Mouse (Mus musculus): ENCODE measurements around the gene Omp. TPM values are rescaled to one million over a fixed set of nuclear protein-coding genes. Genes with fewer than 3 reads are reported as not detected.

The Omp gene
- polyA plus RNA-seq, 1 experiment from 2014 or later, result 0.70 TPM

GRCm38 (mm10) chr7:98140597-98140996 is 4.7 kb downstream of the Omp start:
- Histone ChIP-seq H3K27ac (ENCODE audit: low read depth, low read length) (no peak overlapping the region), H3K27me3 (replicated peaks; ENCODE audit: control insufficient read depth, insufficient read depth, low read length) (no peaks in the 10 kb centered on the region), H3K36me3 (ENCODE audit: control insufficient read depth, insufficient read depth, low read length) (peaks cover 2% of the 10 kb centered on the region; the same call in 1 of the 2 replicates), H3K9me3 (ENCODE audit: control insufficient read depth, low read length) (no peaks in the 10 kb centered on the region), H3K4me1 (replicated peaks; ENCODE audit: control insufficient read depth, insufficient read depth, low read length) (peaks cover 18% of the 10 kb centered on the region), H3K4me3 (ENCODE audit: low read depth, low read length) (no peak overlapping the region), H3K4me2 (no peak overlapping the region), H3K9ac (ENCODE audit: low read depth, low read length) (no peak overlapping the region)
- peak; percentile 77 for ATAC-seq (replicated peaks; ENCODE audit: low FRiP score)
- 19% methylated on average over 2 of the region's 2 CpGs for WGBS
- no peak for DNase-seq (ENCODE audit: low spot score)

GRCm38 (mm10) chr7:98139216-98139615 is 6.1 kb downstream of the Omp start:
- ATAC-seq (replicated peaks; ENCODE audit: low FRiP score), result no peak
- Histone ChIP-seq H3K27ac (ENCODE audit: low read depth, low read length) (no peak overlapping the region), H3K9me3 (ENCODE audit: control insufficient read depth, low read length) (no peaks in the 10 kb centered on the region), H3K4me1 (replicated peaks; ENCODE audit: control insufficient read depth, insufficient read depth, low read length) (peaks cover 18% of the 10 kb centered on the region), H3K4me2 (no peak overlapping the region), H3K9ac (ENCODE audit: low read depth, low read length) (no peak overlapping the region), H3K36me3 (ENCODE audit: control insufficient read depth, insufficient read depth, low read length) (peaks cover 4% of the 10 kb centered on the region; the same call in 1 of the 2 replicates), H3K4me3 (ENCODE audit: low read depth, low read length) (no peak overlapping the region), H3K27me3 (replicated peaks; ENCODE audit: control insufficient read depth, insufficient read depth, low read length) (no peaks in the 10 kb centered on the region)
- DNase-seq (ENCODE audit: low spot score), result no peak
- 29% methylated on average over 9 of the region's 9 CpGs for WGBS

GRCm38 (mm10) chr7:98137995-98138394 is 7.3 kb downstream of the Omp start:
- no peak overlapping the region for H3K4me2 ChIP-seq
- DNase-seq (ENCODE audit: low spot score) (no peak), ATAC-seq (replicated peaks; ENCODE audit: low FRiP score) (no peak)
- no peak overlapping the region for H3K9ac ChIP-seq (ENCODE audit: low read depth, low read length)
- H3K9me3 ChIP-seq (ENCODE audit: control insufficient read depth, low read length), result no peaks in the 10 kb centered on the region
- no peaks in the 10 kb centered on the region for H3K27me3 ChIP-seq (replicated peaks; ENCODE audit: control insufficient read depth, insufficient read depth, low read length)
- WGBS, result 68% methylated on average over 2 of the region's 2 CpGs
- peaks cover 4% of the 10 kb centered on the region; the same call in 1 of the 2 replicates for H3K36me3 ChIP-seq (ENCODE audit: control insufficient read depth, insufficient read depth, low read length)
- no peak overlapping the region for H3K4me3 ChIP-seq (ENCODE audit: low read depth, low read length)
- H3K27ac ChIP-seq (ENCODE audit: low read depth, low read length), result no peak overlapping the region
- peaks cover 18% of the 10 kb centered on the region for H3K4me1 ChIP-seq (replicated peaks; ENCODE audit: control insufficient read depth, insufficient read depth, low read length)

GRCm38 (mm10) chr7:98137583-98137982 is 7.7 kb downstream of the Omp start:
- H3K36me3 ChIP-seq (ENCODE audit: control insufficient read depth, insufficient read depth, low read length), result peaks cover 4% of the 10 kb centered on the region; the same call in 1 of the 2 replicates
- no peak overlapping the region for H3K9ac ChIP-seq (ENCODE audit: low read depth, low read length)
- no peaks in the 10 kb centered on the region for H3K9me3 ChIP-seq (ENCODE audit: control insufficient read depth, low read length)
- peaks cover 18% of the 10 kb centered on the region for H3K4me1 ChIP-seq (replicated peaks; ENCODE audit: control insufficient read depth, insufficient read depth, low read length)
- DNase-seq (ENCODE audit: low spot score), result no peak
- no peak overlapping the region for H3K4me3 ChIP-seq (ENCODE audit: low read depth, low read length)
- 67% methylated on average over 3 of the region's 3 CpGs for WGBS
- H3K27ac ChIP-seq (ENCODE audit: low read depth, low read length), result no peak overlapping the region
- no peaks in the 10 kb centered on the region for H3K27me3 ChIP-seq (replicated peaks; ENCODE audit: control insufficient read depth, insufficient read depth, low read length)
- H3K4me2 ChIP-seq, result no peak overlapping the region
- ATAC-seq (replicated peaks; ENCODE audit: low FRiP score), result no peak

GRCm38 (mm10) chr7:98131751-98132150 is 13.6 kb downstream of the Omp start:
- Histone ChIP-seq H3K9ac (ENCODE audit: low read depth, low read length) (no peak overlapping the region), H3K9me3 (ENCODE audit: control insufficient read depth, low read length) (no peaks in the 10 kb centered on the region), H3K27me3 (replicated peaks; ENCODE audit: control insufficient read depth, insufficient read depth, low read length) (no peaks in the 10 kb centered on the region), H3K36me3 (ENCODE audit: control insufficient read depth, insufficient read depth, low read length) (peaks cover 10% of the 10 kb centered on the region; the same call in 1 of the 2 replicates), H3K4me1 (replicated peaks; ENCODE audit: control insufficient read depth, insufficient read depth, low read length) (no peaks in the 10 kb centered on the region), H3K4me3 (ENCODE audit: low read depth, low read length) (no peak overlapping the region), H3K4me2 (no peak overlapping the region), H3K27ac (ENCODE audit: low read depth, low read length) (no peak overlapping the region)
- WGBS, result 95% methylated on average over 8 of the region's 8 CpGs
- DNase-seq (ENCODE audit: low spot score) (no peak), ATAC-seq (replicated peaks; ENCODE audit: low FRiP score) (no peak)

GRCm38 (mm10) chr7:98125473-98125872 is 19.8 kb downstream of the Omp start:
- 31% methylated on average over 5 of the region's 5 CpGs for WGBS
- no peak overlapping the region for H3K27ac ChIP-seq (ENCODE audit: low read depth, low read length)
- DNase-seq (ENCODE audit: low spot score) (no peak), ATAC-seq (replicated peaks; ENCODE audit: low FRiP score) (no peak)
- H3K4me2 ChIP-seq, result no peak overlapping the region
- no peak overlapping the region for H3K4me3 ChIP-seq (ENCODE audit: low read depth, low read length)
- H3K9me3 ChIP-seq (ENCODE audit: control insufficient read depth, low read length), result no peaks in the 10 kb centered on the region
- no peaks in the 10 kb centered on the region for H3K27me3 ChIP-seq (replicated peaks; ENCODE audit: control insufficient read depth, insufficient read depth, low read length)
- no peaks in the 10 kb centered on the region; the same call in none of the 2 replicates for H3K4me1 ChIP-seq (replicated peaks; ENCODE audit: control insufficient read depth, insufficient read depth, low read length)
- no peak overlapping the region for H3K9ac ChIP-seq (ENCODE audit: low read depth, low read length)
- peaks cover 2% of the 10 kb centered on the region; the same call in 1 of the 2 replicates for H3K36me3 ChIP-seq (ENCODE audit: control insufficient read depth, insufficient read depth, low read length)

GRCm38 (mm10) chr7:98124701-98125100 is 20.6 kb downstream of the Omp start:
- Histone ChIP-seq H3K36me3 (ENCODE audit: control insufficient read depth, insufficient read depth, low read length) (peaks cover 2% of the 10 kb centered on the region; the same call in 1 of the 2 replicates), H3K4me3 (ENCODE audit: low read depth, low read length) (no peak overlapping the region), H3K4me1 (replicated peaks; ENCODE audit: control insufficient read depth, insufficient read depth, low read length) (no peaks in the 10 kb centered on the region; the same call in none of the 2 replicates), H3K4me2 (no peak overlapping the region), H3K9ac (ENCODE audit: low read depth, low read length) (no peak overlapping the region), H3K27ac (ENCODE audit: low read depth, low read length) (no peak overlapping the region), H3K27me3 (replicated peaks; ENCODE audit: control insufficient read depth, insufficient read depth, low read length) (no peaks in the 10 kb centered on the region), H3K9me3 (ENCODE audit: control insufficient read depth, low read length) (no peaks in the 10 kb centered on the region)
- ATAC-seq (replicated peaks; ENCODE audit: low FRiP score) (no peak), DNase-seq (ENCODE audit: low spot score) (no peak)
- 55% methylated on average over 5 of the region's 5 CpGs for WGBS

- no peak overlapping the region for H3K4me2 ChIP-seq
- no peak overlapping the region for H3K9ac ChIP-seq (ENCODE audit: low read depth, low read length)
- 67% methylated on average over 8 of the region's 8 CpGs for WGBS
- H3K9me3 ChIP-seq (ENCODE audit: control insufficient read depth, low read length), result no peaks in the 10 kb centered on the region
- no peak overlapping the region for H3K4me3 ChIP-seq (ENCODE audit: low read depth, low read length)
- no peaks in the 10 kb centered on the region for H3K36me3 ChIP-seq (ENCODE audit: control insufficient read depth, insufficient read depth, low read length)
- no peak overlapping the region for H3K27ac ChIP-seq (ENCODE audit: low read depth, low read length)
- ATAC-seq (replicated peaks; ENCODE audit: low FRiP score) (no peak), DNase-seq (ENCODE audit: low spot score) (no peak)
- H3K27me3 ChIP-seq (replicated peaks; ENCODE audit: control insufficient read depth, insufficient read depth, low read length), result no peaks in the 10 kb centered on the region
- peaks cover 4% of the 10 kb centered on the region for H3K4me1 ChIP-seq (replicated peaks; ENCODE audit: control insufficient read depth, insufficient read depth, low read length)
These were observed 23.6 kb downstream of the Omp start for GRCm38 (mm10) chr7:98121673-98122072.

- Histone ChIP-seq H3K4me2 (no peak overlapping the region), H3K27ac (ENCODE audit: low read depth, low read length) (no peak overlapping the region), H3K36me3 (ENCODE audit: control insufficient read depth, insufficient read depth, low read length) (no peaks in the 10 kb centered on the region), H3K4me1 (replicated peaks; ENCODE audit: control insufficient read depth, insufficient read depth, low read length) (peaks cover 4% of the 10 kb centered on the region), H3K9me3 (ENCODE audit: control insufficient read depth, low read length) (no peaks in the 10 kb centered on the region), H3K4me3 (ENCODE audit: low read depth, low read length) (no peak overlapping the region), H3K27me3 (replicated peaks; ENCODE audit: control insufficient read depth, insufficient read depth, low read length) (no peaks in the 10 kb centered on the region), H3K9ac (ENCODE audit: low read depth, low read length) (no peak overlapping the region)
- DNase-seq (ENCODE audit: low spot score) (no peak), ATAC-seq (replicated peaks; ENCODE audit: low FRiP score) (no peak)
- WGBS, result 61% methylated on average over 3 of the region's 3 CpGs
These were observed 24.1 kb downstream of the Omp start for GRCm38 (mm10) chr7:98121241-98121640.
